Mouse (Mus musculus) cortical plate, adult 2 months (tissue): ENCODE results near the gene Ucn2.

Source experiments
- CTCF ChIP-seq: fragments of 200-500 bp; IDR thresholded peaks from 2 replicates; pipeline ENCODE4 v1.5.1; 2011; ENCODE audit warnings: mild to moderate bottlenecking, control low read depth, low read length; ENCODE audit not compliant: insufficient read depth; ENCODE audit errors: extremely low read depth
- POLR2A ChIP-seq: fragments of 200-500 bp; IDR thresholded peaks from 2 replicates; pipeline ENCODE4 v1.6.1; 2011; ENCODE audit warnings: mild to moderate bottlenecking, low read length, control low read depth; ENCODE audit not compliant: insufficient read depth; ENCODE audit errors: extremely low read depth

GRCm38 (mm10) chr9:108982498-108982897 is 3.3 kb upstream of the Ucn2 start:
- no peak for TF ChIP-seq CTCF
- TF ChIP-seq POLR2A, result no peak
